Mouse (Mus musculus): ENCODE measurements at regions not wholly inside any gene's neighbourhood (a gene's known extent, or its start where the extent isn't known, plus 50 kb on each side); places are given as distances from the start of the nearest gene placed in this dataset.

DNA sequence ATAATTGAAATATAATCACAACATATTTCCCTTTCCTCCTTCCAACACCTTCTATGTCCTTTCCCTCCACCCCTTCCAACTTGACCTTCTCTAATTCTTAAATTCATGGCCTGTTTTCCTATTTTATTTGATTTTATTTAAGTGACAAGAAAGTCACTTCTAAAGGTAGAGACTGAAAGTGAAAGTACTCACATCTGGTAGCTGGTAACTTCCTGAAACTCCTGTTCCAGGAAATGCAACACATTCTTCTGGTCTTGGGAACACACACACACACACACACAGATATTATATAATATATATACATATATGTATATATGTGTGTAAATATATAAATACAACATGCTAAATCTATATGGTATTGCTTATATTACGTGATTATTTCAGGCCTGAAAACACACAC, 183.2 kb upstream of the Esx1 start:
- no peak overlapping the region for H3K4me3 ChIP-seq (replicated peaks; ENCODE audit: low read length)
- H3K36me3 ChIP-seq (ENCODE audit: insufficient read depth, low read length), result no peaks in the 10 kb centered on the region
- H3K9me3 ChIP-seq (ENCODE audit: low read length), result no peaks in the 10 kb centered on the region
- no peak for TF ChIP-seq CTCF (conservative IDR thresholded peaks at IDR 0.05; ENCODE audit: low read length)
- no peak for TF ChIP-seq POU5F1 (IDR thresholded peaks at IDR 0.05; ENCODE audit: borderline replicate concordance, low read length)
- no peak for TF ChIP-seq NANOG (IDR thresholded peaks at IDR 0.05; ENCODE audit: borderline replicate concordance, low read length)
- H3K27me3 ChIP-seq (ENCODE audit: insufficient read depth, low read length), result no peaks in the 10 kb centered on the region
- no peaks in the 10 kb centered on the region for H3K4me1 ChIP-seq (replicated peaks; ENCODE audit: low read depth, low read length)

DNA sequence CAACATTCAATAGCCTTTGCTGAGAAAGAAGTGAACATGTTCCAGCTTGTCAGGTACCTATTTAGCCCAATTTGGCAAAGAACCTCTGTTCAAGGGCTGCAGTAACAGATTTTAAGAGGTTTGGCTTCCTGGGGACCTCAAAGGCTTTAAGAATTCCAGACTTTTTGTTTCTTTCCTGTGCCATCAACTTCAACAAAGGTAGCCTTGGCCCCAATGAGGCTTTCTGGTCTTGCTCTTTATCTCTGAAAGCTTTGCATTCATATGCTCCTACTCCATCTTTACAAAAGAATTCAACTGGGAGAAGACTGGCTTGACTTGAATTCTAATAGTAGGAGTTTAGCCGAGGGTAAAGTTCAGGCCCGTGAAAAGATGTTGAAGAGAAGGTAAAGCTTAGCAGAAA, 144.1 kb upstream of the Esx1 start:
- H3K4me1 ChIP-seq (replicated peaks; ENCODE audit: low read depth, low read length), result peaks cover 12% of the 10 kb centered on the region
- no peaks in the 10 kb centered on the region for H3K9me3 ChIP-seq (ENCODE audit: low read length)
- H3K36me3 ChIP-seq (ENCODE audit: insufficient read depth, low read length), result no peaks in the 10 kb centered on the region
- H3K27me3 ChIP-seq (ENCODE audit: insufficient read depth, low read length), result no peaks in the 10 kb centered on the region
- H3K4me3 ChIP-seq (replicated peaks; ENCODE audit: low read length), result no peak overlapping the region
- TF ChIP-seq CTCF (conservative IDR thresholded peaks at IDR 0.05; ENCODE audit: low read length) (no peak), NANOG (IDR thresholded peaks at IDR 0.05; ENCODE audit: borderline replicate concordance, low read length) (peak; percentile 94)
